Mouse (Mus musculus): ENCODE measurements around the gene Wnt9a. TPM values are rescaled to one million over a fixed set of nuclear protein-coding genes. Genes with fewer than 3 reads are reported as not detected.

The Wnt9a gene
- polyA plus RNA-seq, 1 experiment from 2014 or later, result 3.9 TPM

DNA sequence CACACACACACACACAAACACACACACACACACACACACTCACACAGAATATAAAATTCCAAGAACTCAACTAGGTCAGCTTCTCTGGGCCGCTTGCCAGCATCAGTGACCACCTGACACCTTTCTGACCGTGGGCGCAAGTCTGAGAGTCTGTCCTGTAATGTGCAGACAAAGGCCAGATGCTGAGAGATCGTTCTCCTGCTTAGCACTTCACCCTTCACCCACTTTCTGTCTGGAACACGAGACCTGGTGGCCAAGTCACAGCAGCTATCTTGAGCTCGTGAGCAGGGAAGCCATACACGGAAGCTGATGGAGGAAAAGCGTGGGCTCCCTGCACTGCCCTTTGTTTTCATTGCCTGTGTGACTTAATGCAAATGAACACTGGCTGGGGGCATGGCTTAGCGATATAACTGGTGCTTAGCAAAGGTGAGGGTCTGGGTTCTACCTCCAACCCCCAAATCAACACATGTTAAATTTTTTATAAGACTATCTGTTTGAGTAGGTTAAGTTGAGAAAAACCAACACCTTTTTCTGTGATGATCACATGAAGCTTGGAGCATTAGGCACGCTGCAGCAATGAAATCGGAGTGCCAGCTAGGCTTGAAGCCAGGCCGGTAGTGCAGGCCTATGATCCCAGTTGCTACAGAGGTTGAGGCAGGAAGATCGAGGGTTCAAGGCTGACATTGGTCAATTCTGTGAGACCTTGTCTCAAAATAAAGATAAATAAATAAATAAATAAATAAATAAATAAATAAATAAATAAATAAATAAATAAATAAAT is 31.4 kb downstream of the Wnt9a start:
- no peaks in the 10 kb centered on the region for H3K4me1 ChIP-seq (replicated peaks; ENCODE audit: control insufficient read depth, insufficient read depth, low read length)
- ATAC-seq (ENCODE audit: low read depth), result 0 out of 2 replicates have a peak, but pooled peaks have one; percentile 10
- H3K27ac ChIP-seq (ENCODE audit: low read length), result no peak overlapping the region
- no peaks in the 10 kb centered on the region for H3K36me3 ChIP-seq (ENCODE audit: control insufficient read depth, insufficient read depth, low read length)
- WGBS, result 55% methylated on average over 13 of the region's 13 CpGs
- no peak overlapping the region for H3K4me3 ChIP-seq (ENCODE audit: low read length)
- no peaks in the 10 kb centered on the region for H3K9me3 ChIP-seq (ENCODE audit: control insufficient read depth, low read length)
- H3K27me3 ChIP-seq (ENCODE audit: control insufficient read depth, insufficient read depth, low read depth, low read length), result no peaks in the 10 kb centered on the region
- H3K9ac ChIP-seq (ENCODE audit: low read length), result no peak overlapping the region
- H3K4me2 ChIP-seq (ENCODE audit: low read depth, low read length), result no peak overlapping the region

DNA sequence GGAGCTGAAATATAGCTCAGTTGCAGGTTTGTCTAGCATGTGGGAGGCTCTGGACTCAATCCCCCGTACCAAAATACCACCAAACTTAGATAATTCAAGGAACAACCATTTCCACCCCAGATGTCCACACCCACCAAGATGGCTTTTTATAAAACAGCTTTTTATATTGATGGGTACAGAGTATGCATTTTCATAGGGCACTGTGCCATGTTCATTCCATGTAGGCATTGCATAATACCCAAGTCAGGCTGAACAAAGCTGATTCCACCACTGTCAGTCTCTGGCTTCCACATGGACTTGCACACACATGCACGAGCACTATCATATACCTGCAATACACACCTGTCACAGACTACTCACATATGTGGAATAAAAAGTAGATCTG is 32.0 kb downstream of the Wnt9a start:
- Histone ChIP-seq H3K9me3 (ENCODE audit: control insufficient read depth, low read length) (no peaks in the 10 kb centered on the region), H3K4me1 (replicated peaks; ENCODE audit: control insufficient read depth, insufficient read depth, low read length) (no peaks in the 10 kb centered on the region), H3K27me3 (ENCODE audit: control insufficient read depth, insufficient read depth, low read depth, low read length) (no peaks in the 10 kb centered on the region), H3K9ac (ENCODE audit: low read length) (no peak overlapping the region), H3K27ac (ENCODE audit: low read length) (no peak overlapping the region), H3K36me3 (ENCODE audit: control insufficient read depth, insufficient read depth, low read length) (no peaks in the 10 kb centered on the region), H3K4me3 (ENCODE audit: low read length) (no peak overlapping the region), H3K4me2 (ENCODE audit: low read depth, low read length) (no peak overlapping the region)
- 86% methylated on average over 2 of the region's 2 CpGs for WGBS
- no peak for ATAC-seq (ENCODE audit: low read depth)

DNA sequence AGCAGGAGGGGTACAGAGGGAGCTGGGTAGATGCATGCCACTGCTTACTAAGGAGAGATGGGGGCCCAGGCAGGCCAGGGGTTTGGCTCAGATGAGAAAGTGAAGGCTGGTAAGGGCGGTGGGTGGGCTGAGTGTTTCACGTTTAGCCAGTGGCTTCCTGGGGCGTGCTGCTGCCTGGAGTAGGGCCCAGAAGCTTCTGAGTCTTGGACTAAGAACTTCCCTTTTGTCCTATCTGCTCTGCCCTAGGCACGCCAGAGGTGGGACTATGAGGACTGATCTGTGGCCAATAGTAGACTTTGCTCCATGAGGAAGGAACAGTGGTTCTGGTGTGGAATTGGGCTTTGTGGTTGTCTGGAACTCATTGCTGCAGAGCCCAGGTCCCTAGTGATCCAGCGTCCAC is 36.2 kb downstream of the Wnt9a start:
- H3K9ac ChIP-seq (ENCODE audit: low read length), result no peak overlapping the region
- no peak overlapping the region for H3K4me2 ChIP-seq (ENCODE audit: low read depth, low read length)
- no peak overlapping the region for H3K4me3 ChIP-seq (ENCODE audit: low read length)
- 69% methylated on average over 5 of the region's 5 CpGs for WGBS
- no peak for ATAC-seq (ENCODE audit: low read depth)
- H3K27ac ChIP-seq (ENCODE audit: low read length), result no peak overlapping the region
- no peaks in the 10 kb centered on the region for H3K27me3 ChIP-seq (ENCODE audit: control insufficient read depth, insufficient read depth, low read depth, low read length)
- H3K4me1 ChIP-seq (replicated peaks; ENCODE audit: control insufficient read depth, insufficient read depth, low read length), result 0 out of 2 replicates have a peak, but pooled peaks cover 2% of the 10 kb centered on the region
- no peaks in the 10 kb centered on the region for H3K9me3 ChIP-seq (ENCODE audit: control insufficient read depth, low read length)
- no peaks in the 10 kb centered on the region for H3K36me3 ChIP-seq (ENCODE audit: control insufficient read depth, insufficient read depth, low read length)

DNA sequence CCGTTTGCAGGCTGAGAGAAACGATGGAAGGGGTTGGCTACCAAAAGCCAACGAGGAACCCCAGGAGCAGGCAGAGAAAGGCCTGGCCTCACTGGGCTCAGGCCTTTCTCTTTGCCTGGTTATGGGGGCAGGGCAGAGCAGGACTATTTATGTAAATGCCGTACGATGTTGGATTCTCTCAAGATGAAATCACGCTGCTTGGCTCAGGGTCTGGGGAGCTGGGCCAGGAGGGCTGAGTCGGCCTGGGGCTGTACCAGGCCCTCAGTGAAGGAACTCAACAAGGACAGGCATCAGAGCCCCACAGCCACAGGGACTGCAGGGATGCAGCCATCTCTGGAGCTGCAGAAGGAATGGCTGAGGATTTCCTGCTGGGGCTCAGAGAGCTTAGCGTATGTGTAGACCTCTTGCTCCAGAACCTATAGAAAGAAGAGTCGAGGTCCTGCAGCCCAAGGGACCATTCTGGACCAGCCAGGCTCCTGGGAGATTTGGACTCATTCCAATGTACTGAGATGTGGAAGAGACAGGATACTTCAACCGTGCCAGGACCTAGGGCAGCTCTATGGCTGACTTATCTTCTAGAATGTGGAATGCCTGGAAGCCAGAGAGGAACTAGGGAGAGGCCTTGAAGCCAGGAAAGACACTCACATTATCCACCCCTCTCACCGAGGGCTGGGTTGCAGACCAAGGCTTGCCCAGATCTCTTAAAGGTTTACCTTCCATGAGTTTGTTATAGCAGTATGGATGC is 39.6 kb downstream of the Wnt9a start:
- Histone ChIP-seq H3K27ac (ENCODE audit: low read length) (peak overlapping the region; percentile 62), H3K4me2 (ENCODE audit: low read depth, low read length) (no peak overlapping the region), H3K27me3 (ENCODE audit: control insufficient read depth, insufficient read depth, low read depth, low read length) (no peaks in the 10 kb centered on the region), H3K9ac (ENCODE audit: low read length) (no peak overlapping the region), H3K36me3 (ENCODE audit: control insufficient read depth, insufficient read depth, low read length) (no peaks in the 10 kb centered on the region), H3K9me3 (ENCODE audit: control insufficient read depth, low read length) (no peaks in the 10 kb centered on the region), H3K4me1 (replicated peaks; ENCODE audit: control insufficient read depth, insufficient read depth, low read length) (peaks cover 10% of the 10 kb centered on the region; the same call in 1 of the 2 replicates), H3K4me3 (ENCODE audit: low read length) (no peak overlapping the region)
- ATAC-seq (ENCODE audit: low read depth), result peak; percentile 78
- 58% methylated on average over 11 of the region's 11 CpGs for WGBS

DNA sequence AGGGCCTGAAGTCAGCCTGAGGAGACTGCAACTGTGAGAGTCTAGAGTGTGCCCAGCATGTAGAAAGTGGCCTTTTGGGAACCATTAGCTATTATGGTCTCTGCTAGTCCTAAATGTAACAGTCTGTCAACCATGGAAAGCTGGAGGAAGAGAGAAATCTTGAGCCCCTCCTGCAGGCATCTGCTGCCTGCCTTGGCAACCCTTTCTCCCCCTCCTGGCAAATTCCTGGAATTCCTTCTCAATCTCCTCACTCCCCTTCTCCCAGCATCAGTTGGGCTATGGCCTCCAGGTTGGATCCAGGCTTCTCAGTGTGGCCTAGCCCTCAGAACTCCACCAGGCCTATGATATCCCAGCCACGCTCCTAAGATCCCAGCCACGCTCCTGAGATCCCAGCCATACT is 43.6 kb downstream of the Wnt9a start:
- H3K4me1 ChIP-seq (replicated peaks; ENCODE audit: control insufficient read depth, insufficient read depth, low read length), result peaks cover 10% of the 10 kb centered on the region; the same call in 1 of the 2 replicates
- WGBS, result 58% methylated on average over 2 of the region's 2 CpGs
- H3K27ac ChIP-seq (ENCODE audit: low read length), result no peak overlapping the region
- peak; percentile 23; the same call in 1 of the 2 replicates for ATAC-seq (ENCODE audit: low read depth)
- H3K4me2 ChIP-seq (ENCODE audit: low read depth, low read length), result no peak overlapping the region
- H3K36me3 ChIP-seq (ENCODE audit: control insufficient read depth, insufficient read depth, low read length), result no peaks in the 10 kb centered on the region
- no peaks in the 10 kb centered on the region for H3K27me3 ChIP-seq (ENCODE audit: control insufficient read depth, insufficient read depth, low read depth, low read length)
- no peak overlapping the region for H3K4me3 ChIP-seq (ENCODE audit: low read length)
- peak overlapping the region; percentile 1; the same call in 1 of the 2 replicates for H3K9ac ChIP-seq (ENCODE audit: low read length)
- H3K9me3 ChIP-seq (ENCODE audit: control insufficient read depth, low read length), result no peaks in the 10 kb centered on the region

DNA sequence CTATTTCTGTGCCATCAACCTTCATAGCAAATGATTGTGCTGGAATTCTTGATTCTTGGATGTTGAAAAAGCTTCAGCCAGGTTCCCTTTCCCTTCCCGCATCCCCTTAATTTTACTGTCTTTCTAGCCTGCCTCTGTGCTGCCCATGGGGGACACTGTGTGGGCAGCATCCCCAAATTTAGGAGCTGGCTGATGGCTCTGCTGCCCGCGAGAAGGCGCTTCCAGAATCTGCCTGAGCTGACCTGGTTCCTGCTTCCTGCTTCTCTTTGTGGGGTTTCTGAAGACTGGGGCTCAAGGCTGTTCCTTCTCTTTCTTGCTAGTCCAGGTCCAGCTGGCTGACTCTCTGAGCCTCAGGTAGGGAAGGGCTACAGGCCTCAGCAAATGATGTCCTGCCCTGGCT is 48.1 kb downstream of the Wnt9a start:
- Histone ChIP-seq H3K9me3 (ENCODE audit: control insufficient read depth, low read length) (no peaks in the 10 kb centered on the region), H3K4me3 (ENCODE audit: low read length) (no peak overlapping the region), H3K27me3 (ENCODE audit: control insufficient read depth, insufficient read depth, low read depth, low read length) (no peaks in the 10 kb centered on the region), H3K4me2 (ENCODE audit: low read depth, low read length) (no peak overlapping the region), H3K4me1 (replicated peaks; ENCODE audit: control insufficient read depth, insufficient read depth, low read length) (peaks cover 7% of the 10 kb centered on the region; the same call in 1 of the 2 replicates), H3K9ac (ENCODE audit: low read length) (no peak overlapping the region), H3K36me3 (ENCODE audit: control insufficient read depth, insufficient read depth, low read length) (no peaks in the 10 kb centered on the region), H3K27ac (ENCODE audit: low read length) (no peak overlapping the region)
- ATAC-seq (ENCODE audit: low read depth), result no peak
- WGBS, result 87% methylated on average over 4 of the region's 4 CpGs

DNA sequence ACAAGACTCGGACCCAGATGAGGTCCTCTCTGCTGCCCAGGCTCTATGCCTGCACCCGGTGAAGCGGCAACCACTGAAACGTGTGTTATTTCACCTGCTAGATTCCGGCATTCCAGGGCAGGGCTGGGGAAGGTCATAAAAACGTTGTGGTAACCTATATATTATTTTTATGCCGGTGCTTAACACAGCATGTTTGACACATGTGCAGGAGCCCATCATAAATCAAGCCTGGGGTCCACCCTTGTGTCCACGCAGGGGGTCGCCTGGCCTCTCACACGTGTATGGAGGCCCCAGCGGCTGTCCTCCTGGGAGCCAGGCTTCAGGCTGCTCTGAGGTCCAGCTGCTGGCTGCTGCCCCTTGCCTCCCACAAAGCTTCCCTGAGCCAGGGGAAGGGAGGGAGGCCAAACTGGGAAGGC is 50.2 kb downstream of the Wnt9a start:
- 52% methylated on average over 11 of the region's 11 CpGs for WGBS
- H3K27ac ChIP-seq (ENCODE audit: low read length), result no peak overlapping the region
- no peak for ATAC-seq (ENCODE audit: low read depth)
- H3K4me3 ChIP-seq (ENCODE audit: low read length), result no peak overlapping the region
- H3K36me3 ChIP-seq (ENCODE audit: control insufficient read depth, insufficient read depth, low read length), result no peaks in the 10 kb centered on the region
- no peaks in the 10 kb centered on the region for H3K27me3 ChIP-seq (ENCODE audit: control insufficient read depth, insufficient read depth, low read depth, low read length)
- H3K9me3 ChIP-seq (ENCODE audit: control insufficient read depth, low read length), result no peaks in the 10 kb centered on the region
- no peak overlapping the region for H3K4me2 ChIP-seq (ENCODE audit: low read depth, low read length)
- H3K4me1 ChIP-seq (replicated peaks; ENCODE audit: control insufficient read depth, insufficient read depth, low read length), result no peaks in the 10 kb centered on the region
- no peak overlapping the region for H3K9ac ChIP-seq (ENCODE audit: low read length)

DNA sequence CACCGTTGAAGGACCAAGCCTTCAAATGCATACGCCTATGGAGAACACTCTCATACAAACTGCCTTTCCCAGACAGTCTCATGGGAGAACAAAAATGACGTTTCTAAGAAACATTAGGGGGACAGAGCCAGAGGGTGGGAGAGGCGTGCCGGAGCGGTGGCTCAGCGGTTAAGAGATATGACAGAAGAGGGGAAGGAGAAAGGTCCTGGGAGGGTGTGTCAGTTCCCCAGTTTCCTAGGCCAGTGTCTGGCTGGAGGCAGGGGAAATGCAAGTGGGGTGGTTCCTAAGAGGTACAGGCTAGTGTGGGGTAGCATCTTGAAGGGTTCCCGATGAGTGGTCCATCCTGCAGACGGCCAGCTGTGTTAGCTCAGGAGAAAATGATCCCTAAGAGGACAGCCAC is 54.6 kb downstream of the Wnt9a start:
- ATAC-seq (ENCODE audit: low read depth), result no peak
- Histone ChIP-seq H3K4me2 (ENCODE audit: low read depth, low read length) (no peak overlapping the region), H3K36me3 (ENCODE audit: control insufficient read depth, insufficient read depth, low read length) (no peaks in the 10 kb centered on the region), H3K27me3 (ENCODE audit: control insufficient read depth, insufficient read depth, low read depth, low read length) (no peaks in the 10 kb centered on the region), H3K4me3 (ENCODE audit: low read length) (no peak overlapping the region), H3K27ac (ENCODE audit: low read length) (no peak overlapping the region), H3K4me1 (replicated peaks; ENCODE audit: control insufficient read depth, insufficient read depth, low read length) (peaks cover 13% of the 10 kb centered on the region), H3K9me3 (ENCODE audit: control insufficient read depth, low read length) (no peaks in the 10 kb centered on the region), H3K9ac (ENCODE audit: low read length) (no peak overlapping the region)
- WGBS, result 77% methylated on average over 9 of the region's 9 CpGs

DNA sequence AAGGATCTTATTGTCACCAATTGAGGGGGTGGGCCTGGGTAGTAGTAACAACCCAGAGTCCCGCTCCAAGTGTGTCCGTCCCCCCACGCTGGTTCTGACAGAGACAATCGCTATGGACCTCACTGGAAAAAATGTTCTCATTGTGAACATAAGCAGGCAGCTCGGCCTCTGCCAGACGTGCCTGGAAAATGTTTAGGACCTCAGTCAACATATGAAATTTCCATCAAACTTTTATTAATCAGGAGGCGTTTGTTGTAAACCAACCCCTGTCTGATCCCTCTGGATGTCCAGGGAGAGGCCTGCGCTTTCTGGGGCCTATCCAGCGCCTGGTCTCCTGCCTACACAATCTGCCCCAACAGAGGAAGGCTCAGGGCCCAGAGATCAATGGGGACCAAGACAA is 57.3 kb downstream of the Wnt9a start:
- H3K4me1 ChIP-seq (replicated peaks; ENCODE audit: control insufficient read depth, insufficient read depth, low read length), result peaks cover 13% of the 10 kb centered on the region
- no peaks in the 10 kb centered on the region for H3K36me3 ChIP-seq (ENCODE audit: control insufficient read depth, insufficient read depth, low read length)
- peak overlapping the region; percentile 23; the same call in 1 of the 2 replicates for H3K9ac ChIP-seq (ENCODE audit: low read length)
- ATAC-seq (ENCODE audit: low read depth), result peak; percentile 56
- H3K27me3 ChIP-seq (ENCODE audit: control insufficient read depth, insufficient read depth, low read depth, low read length), result no peaks in the 10 kb centered on the region
- 64% methylated on average over 9 of the region's 9 CpGs for WGBS
- no peak overlapping the region for H3K4me2 ChIP-seq (ENCODE audit: low read depth, low read length)
- H3K9me3 ChIP-seq (ENCODE audit: control insufficient read depth, low read length), result no peaks in the 10 kb centered on the region
- H3K4me3 ChIP-seq (ENCODE audit: low read length), result no peak overlapping the region
- peak overlapping the region; percentile 90 for H3K27ac ChIP-seq (ENCODE audit: low read length)

Measured in lung, embryonic 16.5 days (tissue).